Mouse (Mus musculus) ES-Bruce4 (cell line): Measurements from ENCODE around the gene Ndufs3.

ENCODE experiments used
- CTCF ChIP-seq: IDR thresholded peaks from one replicate; pipeline ENCODE4 v1.8.1; 2011; ENCODE audit warnings: low read depth, low read length
- EP300 ChIP-seq: IDR thresholded peaks from 2 replicates; pipeline ENCODE4 v1.6.1; 2011; ENCODE audit warnings: low read depth, low read length; ENCODE audit not compliant: insufficient read depth
- POLR2A ChIP-seq: IDR thresholded peaks from one replicate; pipeline ENCODE4 v1.8.1; 2011; ENCODE audit warnings: low read length; ENCODE audit not compliant: insufficient read depth

- TF ChIP-seq EP300 (peak; percentile 49; the same call in 1 of the 2 replicates), CTCF (no peak), POLR2A (peak; percentile 93)
Observed at GRCm38 (mm10) chr2:90846955-90847680, 57.5 kb downstream of the Ndufs3 start, which contains the start of gene Mtch2.
